Mouse (Mus musculus) C2C12 (cell line): ENCODE results near the gene Mylk2.

Source experiments
- CTCF ChIP-seq: IDR thresholded peaks from one replicate; pipeline ENCODE4 v1.5.1; 2011; ENCODE audit not compliant: control insufficient read depth, insufficient read depth, insufficient read length
- MAX ChIP-seq: IDR thresholded peaks from one replicate; pipeline ENCODE4 v1.6.1; 2011; ENCODE audit warnings: mild to moderate bottlenecking, control low read depth

- no peak for TF ChIP-seq CTCF
- TF ChIP-seq MAX = no peak
Observed at GRCm38 (mm10) chr2:152863346-152863745, 47.8 kb upstream of the Mylk2 start.
